Mouse (Mus musculus): Measurements from ENCODE around the gene Gm38119.
"Not testable (repeated sequence)": the region's sequence is repeated elsewhere in the genome, so short reads cannot be mapped to it uniquely, and the experiment has no call there.

Gene Gm38119

GRCm38 (mm10) chr3:92738996-92739395 is at the start of gene Gm38119:
TSS of gene Gm38119 (minus strand) at chr3:92739096.
- no peak for DNase-seq (ENCODE audit: extremely low spot score)

DNA sequence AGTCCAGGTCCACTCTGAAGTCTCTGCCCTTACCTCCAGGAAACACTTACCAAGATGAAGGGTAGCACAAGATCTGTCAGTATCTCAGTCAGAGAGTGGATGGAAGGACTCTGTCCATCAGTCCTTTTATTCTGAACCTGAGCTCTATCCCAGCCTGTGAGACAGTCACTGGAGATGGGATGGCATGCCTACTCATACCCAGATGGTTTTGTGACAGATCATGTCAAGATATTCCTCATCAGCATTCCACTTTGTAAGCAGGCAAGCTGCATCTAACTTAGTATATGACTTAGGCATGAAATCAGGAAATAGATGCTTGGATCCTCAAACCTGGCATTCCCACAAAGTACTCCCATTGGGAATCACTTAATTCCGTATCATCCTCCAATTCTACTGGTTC is 39.9 kb upstream of the Gm38119 start, which contains the start of gene Lce1i:
Gene Lce1i, minus strand, starts transcription at position 101 of the 400 bp plus-strand sequence.
- no peak for DNase-seq (ENCODE audit: extremely low spot score)

DNA sequence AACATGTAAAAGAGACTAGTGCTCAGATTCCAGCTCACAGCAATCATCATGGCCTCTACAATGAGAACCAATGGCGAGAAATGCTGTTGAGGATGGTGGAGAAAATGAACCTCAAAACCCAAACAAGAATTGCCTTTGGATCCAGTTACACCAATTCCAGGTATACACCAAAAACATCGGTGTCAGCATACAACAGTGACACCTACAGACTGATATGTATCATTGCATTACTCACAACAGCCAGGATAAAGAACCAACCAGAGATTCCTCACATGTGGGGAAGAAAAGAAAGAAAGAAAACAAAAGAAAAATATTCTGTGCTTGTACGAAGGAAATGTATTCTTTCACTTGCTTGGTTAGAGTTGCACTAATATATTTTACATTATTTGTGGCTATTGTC is 32.7 kb upstream of the Gm38119 start:
- peak; percentile 9 for DNase-seq (ENCODE audit: extremely low spot score)

- DNase-seq (ENCODE audit: extremely low spot score), result no peak
Measured at GRCm38 (mm10) chr3:92764965-92765364, 26.1 kb upstream of the Gm38119 start, which contains the start of gene Lce1h. TSS of gene Lce1h (minus strand) at chr3:92765065.

- no peak for DNase-seq (ENCODE audit: extremely low spot score)
Measured at GRCm38 (mm10) chr3:92753197-92753596, 14.3 kb upstream of the Gm38119 start.

- DNase-seq (ENCODE audit: extremely low spot score), result no peak
Measured at GRCm38 (mm10) chr3:92752238-92752637, 13.3 kb upstream of the Gm38119 start, which contains the start of gene Lce1g. TSS of gene Lce1g (minus strand) at chr3:92752338.

DNA sequence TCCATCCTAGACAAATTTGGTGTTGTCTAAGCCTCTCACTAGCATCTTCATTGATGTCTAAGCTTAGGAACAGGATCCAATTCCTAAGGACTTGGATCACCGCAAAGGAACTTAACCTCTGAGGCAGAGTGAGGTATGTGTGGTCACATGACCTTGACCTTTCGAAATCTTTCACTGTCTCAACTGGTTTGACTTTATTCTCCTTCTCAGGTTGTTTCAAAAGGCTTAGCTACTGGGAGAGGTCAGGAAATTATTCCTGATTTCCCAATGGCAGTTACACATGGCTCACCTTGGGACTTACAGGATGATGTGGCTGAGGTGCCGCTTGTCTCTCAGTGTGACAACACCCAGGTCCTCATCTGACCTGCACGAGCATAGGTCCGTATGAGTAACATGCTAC is 16.3 kb downstream of the Gm38119 start:
- DNase-seq (ENCODE audit: extremely low spot score), result no peak

DNA sequence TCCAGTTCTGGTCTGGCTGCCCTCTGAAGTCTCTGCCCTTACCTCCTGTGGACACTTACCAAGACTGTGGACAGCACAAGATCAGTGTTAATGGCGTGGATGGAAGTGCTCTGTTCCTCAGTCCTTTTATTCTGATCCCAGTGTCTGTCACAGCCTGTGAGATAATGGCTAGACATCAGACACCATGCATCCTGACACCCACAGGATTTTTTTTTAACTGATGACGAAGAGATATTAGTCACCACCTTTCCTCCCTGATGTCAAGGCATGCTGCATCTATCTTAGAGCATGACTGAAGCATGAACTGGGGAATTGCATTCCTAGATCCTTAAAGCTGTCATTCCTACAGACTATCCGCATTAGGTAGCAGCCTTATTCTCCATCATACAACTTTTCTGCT is 18.6 kb downstream of the Gm38119 start, which contains the start of gene Lce1f:
Gene Lce1f, minus strand, starts transcription at position 101 of the 400 bp plus-strand sequence.
- no peak for DNase-seq (ENCODE audit: extremely low spot score)

GRCm38 (mm10) chr3:92715122-92715521 is 23.8 kb downstream of the Gm38119 start:
- no peak for DNase-seq (ENCODE audit: extremely low spot score)

DNA sequence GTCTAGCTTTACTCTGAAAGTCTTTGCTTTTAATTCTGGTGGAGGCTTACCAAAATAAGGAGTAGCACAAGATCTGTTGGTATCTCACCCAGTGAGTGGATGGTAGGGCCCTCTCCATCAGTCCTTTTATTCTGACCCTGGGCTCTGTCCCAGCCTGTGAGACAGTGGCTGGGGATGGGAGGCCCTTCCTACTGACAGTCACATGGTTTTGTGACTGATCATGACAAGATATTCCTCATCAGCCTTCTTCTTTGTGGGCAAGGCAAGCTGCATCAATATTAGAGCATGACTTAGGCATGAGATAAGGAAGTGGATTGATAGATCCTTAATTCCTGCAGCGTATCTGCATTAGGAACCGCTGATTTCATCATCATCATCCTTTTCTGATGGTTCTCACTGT is 29.9 kb downstream of the Gm38119 start, which contains the start of gene Lce1e:
Gene Lce1e, minus strand, starts transcription at position 101 of the 400 bp plus-strand sequence.
- DNase-seq (ENCODE audit: extremely low spot score), result no peak

- no peak for DNase-seq (ENCODE audit: extremely low spot score)
Measured at GRCm38 (mm10) chr3:92694613-92695012, 44.3 kb downstream of the Gm38119 start.

GRCm38 (mm10) chr3:92691688-92692087 is 47.2 kb downstream of the Gm38119 start:
- DNase-seq (ENCODE audit: extremely low spot score), result no peak

- DNase-seq (ENCODE audit: extremely low spot score), result not testable (repeated sequence)
Measured at GRCm38 (mm10) chr3:92689154-92689553, 49.7 kb downstream of the Gm38119 start.
